8 mouse cellular contexts compared by ENCODE assay signal in genomic region chr8:10438772-10439171, GRCm38 (mm10).
DNase-seq lines count a peak whose midpoint lies in the region; TF ChIP-seq lines count a peak whose summit lies in the region.

No protein-coding gene starts in this region.

- intact Hi-C loops in heart, postnatal 14 days (cut with DNase I), result loop anchor here (2.0 to 5.0 kb wide), 2 partner anchors 569 to 748 kb away; partner anchors contain the start of gene Irs2

- no peak overlapping the region for H3K27ac ChIP-seq in ES-E14 (ENCODE audit: insufficient read depth, low read depth, low read length, poor library complexity, severe bottlenecking)
- no peak overlapping the region for H3K27ac ChIP-seq in forebrain, embryonic 10.5 days

- peak; percentile 59 for DNase-seq in ES-E14 (ENCODE audit: low read depth, low spot score)
- peak; percentile 39 for DNase-seq in brain, embryonic 18.5 days (ENCODE audit: low read depth, low spot score)
- peak; percentile 78 for DNase-seq in forebrain, embryonic 10.5 days (ENCODE audit: extremely low spot score, low spot score)
- DNase-seq in heart, postnatal 14 days, result peak; percentile 72 to 82
- DNase-seq in layer of hippocampus, adult 18-20 months (ENCODE audit: low spot score in 2 of 2), result peak; percentile 61 to 87
- peak; percentile 67 for DNase-seq in lung, postnatal 14 days
- peak; percentile 61 for DNase-seq in ovary, postnatal 36 days (ENCODE audit: low spot score)
- DNase-seq in thymus, postnatal 25 days, result peak; percentile 56

- H3K4me3 ChIP-seq in ES-E14 (ENCODE audit: insufficient read depth in 1 of 2, low read depth in 1 of 2, low read length in 2 of 2, poor library complexity in 1 of 2, severe bottlenecking in 1 of 2), result no peak overlapping the region
- H3K4me3 ChIP-seq in forebrain, embryonic 10.5 days, result no peak overlapping the region

- H3K27me3 ChIP-seq in forebrain, embryonic 10.5 days (ENCODE audit: poor library complexity, severe bottlenecking), result no peaks in the 10 kb centered on the region; the same call in 1 of the 2 replicates

- H3K9me3 ChIP-seq in ES-E14 (ENCODE audit: control insufficient read depth, insufficient read depth, low read depth, low read length), result no peaks in the 10 kb centered on the region
- H3K9me3 ChIP-seq in forebrain, embryonic 10.5 days, result no peaks in the 10 kb centered on the region

- H3K9ac ChIP-seq in ES-E14 (ENCODE audit: insufficient read depth, low read depth, low read length, poor library complexity, severe bottlenecking), result no peak overlapping the region

- H3K36me3 ChIP-seq in ES-E14 (ENCODE audit: control insufficient read depth, insufficient read depth, low read length, poor library complexity, severe bottlenecking), result no peaks in the 10 kb centered on the region
- no peaks in the 10 kb centered on the region for H3K36me3 ChIP-seq in forebrain, embryonic 10.5 days (replicated peaks)

- no peaks in the 10 kb centered on the region for H3K4me1 ChIP-seq in ES-E14 (ENCODE audit: control insufficient read depth in 2 of 2, insufficient read depth in 2 of 2, low read length in 2 of 2, poor library complexity in 1 of 2)
- H3K4me1 ChIP-seq in forebrain, embryonic 10.5 days, result peaks cover 26% of the 10 kb centered on the region

- WGBS in forebrain, embryonic 10.5 days, result 17% methylated on average over 11 of the region's 11 CpGs

- in situ Hi-C loops in ES-E14 (cut with MboI; ENCODE audit: low sequenced_read_pairs in 2 of 2, unreplicated experiment in 2 of 2), result no loop called here

TF ChIP-seq in ES-E14, 5 proteins besides CTCF, POLR2A, EP300 and RAD21:
- TF ChIP-seq HCFC1 (IDR thresholded peaks at IDR 0.05; ENCODE audit: borderline replicate concordance, insufficient read depth, low read length), result no peak
- TF ChIP-seq MAFK (IDR thresholded peaks at IDR 0.05; ENCODE audit: insufficient read depth, low read depth, low read length), result no peak
- TF ChIP-seq ZNF384 (IDR thresholded peaks at IDR 0.05; ENCODE audit: low read depth, low read length), result no peak
- no peak for TF ChIP-seq CHD2 (IDR thresholded peaks at IDR 0.05; ENCODE audit: low read depth, low read length)
- TF ChIP-seq ZC3H11A (IDR thresholded peaks at IDR 0.05; ENCODE audit: borderline replicate concordance, low read depth, low read length), result peak; percentile 62; the same call in 1 of the 2 replicates
TF ChIP-seq in ES-E14: peak in this region for 1.
